Mouse (Mus musculus): ENCODE measurements at regions not wholly inside any gene's neighbourhood (a gene's known extent, or its start where the extent isn't known, plus 50 kb on each side); places are given as distances from the start of the nearest gene placed in this dataset.

GRCm38 (mm10) chr3:59531311-59531834 is 187.2 kb upstream of the Igsf10 start:
- no peak for TF ChIP-seq CTCF (IDR thresholded peaks at IDR 0.05)
- TF ChIP-seq EP300 (IDR thresholded peaks at IDR 0.05; ENCODE audit: insufficient read depth, low read depth, low read length) = no peak
- TF ChIP-seq POLR2A (IDR thresholded peaks at IDR 0.05; ENCODE audit: insufficient read depth, low read depth, low read length) = no peak
